Mouse (Mus musculus): ENCODE data around the gene Fuom. TPM values are rescaled to one million over a fixed set of nuclear protein-coding genes. Genes with fewer than 3 reads are reported as not detected.

Gene Fuom
- polyA plus RNA-seq, 1 experiment: 21.5 TPM

GRCm38 (mm10) chr7:140070042-140070711, 32.1 kb downstream of the Fuom start:
- Histone ChIP-seq H3K79me2 (ENCODE audit: control insufficient read depth, insufficient read depth) (no peaks in the 10 kb centered on the region), H3ac (ENCODE audit: control insufficient read depth, insufficient read length, low read depth) (no peak overlapping the region), H3K27me3 (ENCODE audit: control insufficient read depth, insufficient read depth, insufficient read length) (peaks cover 21% of the 10 kb centered on the region), H3K4me3 (ENCODE audit: insufficient read depth, poor library complexity, severe bottlenecking) (no peak overlapping the region), H3K79me3 (ENCODE audit: low read depth) (no peaks in the 10 kb centered on the region), H3K36me3 (ENCODE audit: control insufficient read depth, insufficient read depth) (no peaks in the 10 kb centered on the region)
- no peak for TF ChIP-seq MYOD1 (IDR thresholded peaks at IDR 0.05; ENCODE audit: control insufficient read depth, insufficient read length, low read depth)
- no peak for TF ChIP-seq FOSL1 (IDR thresholded peaks at IDR 0.05; ENCODE audit: insufficient read depth, low read length, poor library complexity, severe bottlenecking)
- no peak for TF ChIP-seq MYOG (IDR thresholded peaks at IDR 0.05; ENCODE audit: control insufficient read depth, extremely low read depth, insufficient read length)
- no peak for TF ChIP-seq CEBPB (IDR thresholded peaks at IDR 0.05; ENCODE audit: low read depth)
- TF ChIP-seq CTCF (IDR thresholded peaks at IDR 0.05; ENCODE audit: control insufficient read depth, insufficient read depth, insufficient read length): no peak
- TF ChIP-seq MAX (IDR thresholded peaks at IDR 0.05): no peak
- no peak for TF ChIP-seq USF1 (IDR thresholded peaks at IDR 0.05; ENCODE audit: low read depth)

- Histone ChIP-seq H3K36me3 (ENCODE audit: control insufficient read depth, insufficient read depth) (no peaks in the 10 kb centered on the region), H3K79me3 (ENCODE audit: low read depth) (no peaks in the 10 kb centered on the region), H3K27me3 (ENCODE audit: control insufficient read depth, insufficient read depth, insufficient read length) (peaks cover 29% of the 10 kb centered on the region), H3K79me2 (ENCODE audit: control insufficient read depth, insufficient read depth) (no peaks in the 10 kb centered on the region), H3ac (ENCODE audit: control insufficient read depth, insufficient read length, low read depth) (no peak overlapping the region), H3K4me3 (ENCODE audit: insufficient read depth, poor library complexity, severe bottlenecking) (no peak overlapping the region)
- no peak for TF ChIP-seq MYOG (IDR thresholded peaks at IDR 0.05; ENCODE audit: control insufficient read depth, extremely low read depth, insufficient read length)
- no peak for TF ChIP-seq CEBPB (IDR thresholded peaks at IDR 0.05; ENCODE audit: low read depth)
- no peak for TF ChIP-seq MYOD1 (IDR thresholded peaks at IDR 0.05; ENCODE audit: control insufficient read depth, insufficient read length, low read depth)
- TF ChIP-seq MAX (IDR thresholded peaks at IDR 0.05): no peak
- no peak for TF ChIP-seq FOSL1 (IDR thresholded peaks at IDR 0.05; ENCODE audit: insufficient read depth, low read length, poor library complexity, severe bottlenecking)
- TF ChIP-seq CTCF (IDR thresholded peaks at IDR 0.05; ENCODE audit: control insufficient read depth, insufficient read depth, insufficient read length): no peak
- no peak for TF ChIP-seq USF1 (IDR thresholded peaks at IDR 0.05; ENCODE audit: low read depth)
Observed at GRCm38 (mm10) chr7:140067397-140067796, 34.8 kb downstream of the Fuom start.

DNA sequence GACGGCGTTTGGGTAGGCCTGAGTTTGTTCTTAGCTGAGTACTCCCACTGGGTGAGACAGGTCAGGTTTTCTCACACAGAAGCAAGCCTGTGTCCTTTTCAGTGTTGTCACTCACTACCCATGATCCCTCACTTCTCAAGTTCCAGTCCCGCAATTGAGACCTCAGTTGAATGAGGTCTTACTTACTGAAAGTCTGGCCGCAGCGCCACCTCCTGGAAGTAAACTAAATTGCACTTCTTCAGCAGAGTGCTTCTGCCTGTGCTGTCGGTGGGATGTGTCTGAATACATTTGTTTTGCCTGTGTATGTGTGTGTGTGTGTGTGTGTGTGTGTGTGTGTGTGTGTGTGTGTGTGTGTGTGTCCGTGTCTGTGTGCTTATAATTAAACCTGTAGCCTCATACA, 39.1 kb downstream of the Fuom start:
- no peaks in the 10 kb centered on the region for H3K36me3 ChIP-seq (ENCODE audit: control insufficient read depth, insufficient read depth)
- H3K27me3 ChIP-seq (ENCODE audit: control insufficient read depth, insufficient read depth, insufficient read length): peaks cover 19% of the 10 kb centered on the region
- no peak overlapping the region for H3K4me3 ChIP-seq (ENCODE audit: insufficient read depth, poor library complexity, severe bottlenecking)
- no peaks in the 10 kb centered on the region for H3K79me3 ChIP-seq (ENCODE audit: low read depth)
- H3ac ChIP-seq (ENCODE audit: control insufficient read depth, insufficient read length, low read depth): no peak overlapping the region
- TF ChIP-seq USF1 (IDR thresholded peaks at IDR 0.05; ENCODE audit: low read depth) (no peak), CTCF (IDR thresholded peaks at IDR 0.05; ENCODE audit: control insufficient read depth, insufficient read depth, insufficient read length) (peak; percentile 64)
- no peaks in the 10 kb centered on the region for H3K79me2 ChIP-seq (ENCODE audit: control insufficient read depth, insufficient read depth)

GRCm38 (mm10) chr7:140062307-140062706, 39.9 kb downstream of the Fuom start:
- Histone ChIP-seq H3K79me2 (ENCODE audit: control insufficient read depth, insufficient read depth) (no peaks in the 10 kb centered on the region), H3K27me3 (ENCODE audit: control insufficient read depth, insufficient read depth, insufficient read length) (peaks cover 19% of the 10 kb centered on the region), H3K79me3 (ENCODE audit: low read depth) (no peaks in the 10 kb centered on the region), H3K4me3 (ENCODE audit: insufficient read depth, poor library complexity, severe bottlenecking) (no peak overlapping the region), H3ac (ENCODE audit: control insufficient read depth, insufficient read length, low read depth) (no peak overlapping the region), H3K36me3 (ENCODE audit: control insufficient read depth, insufficient read depth) (no peaks in the 10 kb centered on the region)
- no peak for TF ChIP-seq CEBPB (IDR thresholded peaks at IDR 0.05; ENCODE audit: low read depth)
- TF ChIP-seq CTCF (IDR thresholded peaks at IDR 0.05; ENCODE audit: control insufficient read depth, insufficient read depth, insufficient read length): no peak
- no peak for TF ChIP-seq USF1 (IDR thresholded peaks at IDR 0.05; ENCODE audit: low read depth)
- TF ChIP-seq MAX (IDR thresholded peaks at IDR 0.05): no peak
- TF ChIP-seq MYOD1 (IDR thresholded peaks at IDR 0.05; ENCODE audit: control insufficient read depth, insufficient read length, low read depth): no peak
- no peak for TF ChIP-seq FOSL1 (IDR thresholded peaks at IDR 0.05; ENCODE audit: insufficient read depth, low read length, poor library complexity, severe bottlenecking)
- TF ChIP-seq MYOG (IDR thresholded peaks at IDR 0.05; ENCODE audit: control insufficient read depth, extremely low read depth, insufficient read length): no peak

DNA sequence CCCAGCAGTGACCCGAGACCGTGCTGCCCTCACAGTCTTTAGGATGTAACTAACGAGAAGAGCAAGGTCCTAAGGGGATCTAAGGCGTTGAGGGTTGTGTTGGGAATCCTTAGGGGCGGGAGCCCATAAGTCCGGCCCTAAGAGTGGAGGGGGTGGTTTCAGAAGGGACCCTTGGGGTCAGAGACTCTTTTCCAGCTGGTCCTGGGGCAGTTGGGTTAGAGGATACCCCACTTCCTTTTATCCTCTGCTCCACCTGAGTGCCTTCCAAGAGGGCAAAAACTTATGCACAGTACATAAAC, 40.5 kb downstream of the Fuom start:
- Histone ChIP-seq H3K79me2 (ENCODE audit: control insufficient read depth, insufficient read depth) (no peaks in the 10 kb centered on the region), H3K27me3 (ENCODE audit: control insufficient read depth, insufficient read depth, insufficient read length) (peaks cover 19% of the 10 kb centered on the region), H3K36me3 (ENCODE audit: control insufficient read depth, insufficient read depth) (no peaks in the 10 kb centered on the region), H3ac (ENCODE audit: control insufficient read depth, insufficient read length, low read depth) (no peak overlapping the region), H3K79me3 (ENCODE audit: low read depth) (no peaks in the 10 kb centered on the region), H3K4me3 (ENCODE audit: insufficient read depth, poor library complexity, severe bottlenecking) (no peak overlapping the region)
- no peak for TF ChIP-seq USF1 (IDR thresholded peaks at IDR 0.05; ENCODE audit: low read depth)

DNA sequence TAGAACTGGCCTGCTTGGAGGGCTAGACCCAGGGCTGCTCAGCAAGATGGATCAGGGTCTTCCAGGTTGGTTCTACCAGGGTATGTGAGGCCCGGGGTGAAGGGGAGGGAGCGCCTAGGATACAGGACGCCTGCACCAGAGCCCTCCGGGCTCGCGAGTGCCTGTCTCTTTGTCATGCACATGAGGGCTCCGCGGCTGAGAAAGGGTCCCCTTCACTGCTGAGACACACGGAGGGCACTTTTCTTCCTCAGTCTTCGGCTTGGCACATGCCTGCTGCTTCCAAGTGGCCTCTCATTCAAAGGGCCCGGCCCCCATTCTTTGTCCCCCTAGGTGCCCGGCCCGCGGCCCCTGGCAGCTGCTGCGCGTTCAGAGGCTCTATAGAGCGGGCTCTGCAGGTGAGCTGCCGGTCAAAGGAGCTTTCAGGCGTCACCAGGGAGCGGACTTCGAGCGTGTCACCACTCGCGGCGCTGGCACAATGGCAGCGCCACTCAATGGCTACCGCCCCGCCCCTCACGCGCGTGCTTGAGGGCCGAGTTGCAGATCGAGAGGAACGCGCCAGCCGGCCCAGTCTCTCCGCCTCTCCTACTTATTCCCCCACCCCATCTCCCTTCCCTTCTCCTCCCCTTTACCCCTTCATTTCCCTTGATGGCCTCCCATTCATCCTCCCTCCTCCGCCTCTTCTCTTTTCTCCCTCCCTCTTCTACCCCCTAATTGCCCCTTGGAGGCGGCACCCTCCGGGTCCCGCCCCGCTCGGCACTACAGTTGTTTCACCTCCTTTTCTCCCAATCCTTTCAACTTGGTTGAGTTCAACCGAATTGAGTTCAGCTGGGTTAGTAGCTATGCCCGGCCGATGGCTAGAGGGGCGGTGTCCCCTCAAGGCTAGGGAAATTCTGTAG, 41.1 kb downstream of the Fuom start:
- Histone ChIP-seq H3K4me3 (ENCODE audit: insufficient read depth, poor library complexity, severe bottlenecking) (no peak overlapping the region), H3K27me3 (ENCODE audit: control insufficient read depth, insufficient read depth, insufficient read length) (peaks cover 19% of the 10 kb centered on the region), H3K79me3 (ENCODE audit: low read depth) (no peaks in the 10 kb centered on the region), H3ac (ENCODE audit: control insufficient read depth, insufficient read length, low read depth) (no peak overlapping the region), H3K79me2 (ENCODE audit: control insufficient read depth, insufficient read depth) (no peaks in the 10 kb centered on the region), H3K36me3 (ENCODE audit: control insufficient read depth, insufficient read depth) (no peaks in the 10 kb centered on the region)
- TF ChIP-seq USF1 (IDR thresholded peaks at IDR 0.05; ENCODE audit: low read depth) (no peak), MAX (IDR thresholded peaks at IDR 0.05) (no peak), CEBPB (IDR thresholded peaks at IDR 0.05; ENCODE audit: low read depth) (no peak), FOSL1 (IDR thresholded peaks at IDR 0.05; ENCODE audit: insufficient read depth, low read length, poor library complexity, severe bottlenecking) (no peak), MYOG (IDR thresholded peaks at IDR 0.05; ENCODE audit: control insufficient read depth, extremely low read depth, insufficient read length) (no peak), MYOD1 (IDR thresholded peaks at IDR 0.05; ENCODE audit: control insufficient read depth, insufficient read length, low read depth) (no peak), CTCF (IDR thresholded peaks at IDR 0.05; ENCODE audit: control insufficient read depth, insufficient read depth, insufficient read length) (no peak)
